Comparison of ENCODE assay signal across 8 mouse cellular contexts in genomic region chr10:61696560-61696823, GRCm38 (mm10). TPM values are rescaled to one million over a fixed set of nuclear protein-coding genes. Genes with fewer than 3 reads are reported as not detected.
DNase-seq lines count a peak whose midpoint lies in the region; ATAC-seq and TF ChIP-seq lines count a peak whose summit lies in the region.

No protein-coding gene starts in this region.

- DNase-seq in cerebellum, adult 11 months = peak; percentile 30
- DNase-seq in cerebellum, adult 8-10 months = no peak
- no peak for DNase-seq in spleen, adult 2 months (ENCODE audit: low read depth in 1 of 2, low spot score in 2 of 2)
- no peak for DNase-seq in spleen, postnatal 36 days (ENCODE audit: low spot score in 2 of 2)
- DNase-seq in frontal cortex, postnatal 10 days (ENCODE audit: low spot score in 2 of 2) = no peak
- DNase-seq in left cerebral cortex, adult 8-10 months (ENCODE audit: low spot score in 2 of 2) = no peak

- H3K9me3 ChIP-seq in limb, embryonic 12.5 days = no peaks in the 10 kb centered on the region
- no peaks in the 10 kb centered on the region for H3K9me3 ChIP-seq in stomach, embryonic 15.5 days

- ATAC-seq in limb, embryonic 12.5 days (ENCODE audit: insufficient number of reproducible peaks, insufficient read depth, low FRiP score, low TSS enrichment, low read depth) = no peak
- no peak for ATAC-seq in stomach, embryonic 15.5 days (ENCODE audit: insufficient read depth, low FRiP score, low read depth)

- H3K4me1 ChIP-seq in spleen, adult 2 months (ENCODE audit: control insufficient read depth, insufficient read depth, insufficient read length) = peaks cover 14% of the 10 kb centered on the region
- peaks cover 16% of the 10 kb centered on the region for H3K4me1 ChIP-seq in limb, embryonic 12.5 days (replicated peaks)
- peaks cover 16% of the 10 kb centered on the region for H3K4me1 ChIP-seq in stomach, embryonic 15.5 days

- no peak for TF ChIP-seq POLR2A in spleen, adult 2 months (IDR thresholded peaks at IDR 0.05; ENCODE audit: low read depth, low read length)

- peak overlapping the region; percentile 78 for H3K9ac ChIP-seq in limb, embryonic 12.5 days (replicated peaks)
- peak overlapping the region; percentile 71 for H3K9ac ChIP-seq in stomach, embryonic 15.5 days

- H3K36me3 ChIP-seq in spleen, adult 2 months (ENCODE audit: control insufficient read depth, insufficient read depth, low read length) = peaks cover 9% of the 10 kb centered on the region
- H3K36me3 ChIP-seq in limb, embryonic 12.5 days = peaks cover 46% of the 10 kb centered on the region
- peaks cover 14% of the 10 kb centered on the region for H3K36me3 ChIP-seq in stomach, embryonic 15.5 days

- TF ChIP-seq CTCF in spleen, adult 2 months (IDR thresholded peaks at IDR 0.05; ENCODE audit: extremely low read depth, insufficient read depth, insufficient read length, insufficient replicate concordance) = no peak

- WGBS in spleen, adult 2 months = 19% methylated on average over 19 of the region's 19 CpGs
- 11% methylated on average over 19 of the region's 19 CpGs for WGBS in limb, embryonic 12.5 days
- 13% methylated on average over 19 of the region's 19 CpGs for WGBS in stomach, embryonic 15.5 days

- H3K27me3 ChIP-seq in spleen, adult 2 months (ENCODE audit: control insufficient read depth, insufficient read depth, low read length) = no peaks in the 10 kb centered on the region
- H3K27me3 ChIP-seq in limb, embryonic 12.5 days = peaks cover 7% of the 10 kb centered on the region; the same call in 1 of the 2 replicates
- H3K27me3 ChIP-seq in stomach, embryonic 15.5 days (replicated peaks) = no peaks in the 10 kb centered on the region

- peak overlapping the region; percentile 100 for H3K4me2 ChIP-seq in limb, embryonic 12.5 days
- H3K4me2 ChIP-seq in stomach, embryonic 15.5 days = peak overlapping the region; percentile 99

- peak overlapping the region; percentile 85; the same call in 1 of the 2 replicates for H3K4me3 ChIP-seq in spleen, adult 2 months (ENCODE audit: extremely low read depth, insufficient read depth, insufficient read length)
- peak overlapping the region; percentile 97 for H3K4me3 ChIP-seq in limb, embryonic 12.5 days (replicated peaks)
- peak overlapping the region; percentile 71 for H3K4me3 ChIP-seq in stomach, embryonic 15.5 days (replicated peaks)

- H3K27ac ChIP-seq in spleen, adult 2 months (ENCODE audit: insufficient read depth, low read length) = no peak overlapping the region
- H3K27ac ChIP-seq in limb, embryonic 12.5 days = no peak overlapping the region
- H3K27ac ChIP-seq in stomach, embryonic 15.5 days = no peak overlapping the region

RNA-seq across cellular contexts. Expression of gene Tysnd1, which starts 1.2 kb away (rescaled TPM):
- 43.2 and 67.7 TPM in 2 replicates for polyA plus RNA-seq in spleen, adult 2 months (2012; rRNA removed)
- polyA plus RNA-seq in limb, embryonic 12.5 days (2016; fragmentation: Nextera tagmentation; extraction: Ambion mirVana) = 43.7 and 45.7 TPM in 2 replicates
- polyA plus RNA-seq in stomach, embryonic 15.5 days (2015; fragmentation: Nextera tagmentation; extraction: Ambion mirVana) = 34.6 and 37.9 TPM in 2 replicates
- 10 to 100 TPM; 18.4 to 23.4 (median 20.7) TPM for total RNA-seq in left cerebral cortex, adult 8-10 months (2022)

RNA-seq across cellular contexts. Expression of gene Sar1a, which starts 16.4 kb away (rescaled TPM):
- 29.7 and 42.7 TPM in 2 replicates for polyA plus RNA-seq in spleen, adult 2 months (2012; rRNA removed)
- polyA plus RNA-seq in limb, embryonic 12.5 days (2016; fragmentation: Nextera tagmentation; extraction: Ambion mirVana) = 239 TPM in 2 replicates
- polyA plus RNA-seq in stomach, embryonic 15.5 days (2015; fragmentation: Nextera tagmentation; extraction: Ambion mirVana) = 215 and 221 TPM in 2 replicates
- total RNA-seq in left cerebral cortex, adult 8-10 months (2022) = 100 to 1,000 TPM; 117 to 135 (median 124) TPM

RNA-seq across cellular contexts. Expression of gene Aifm2, which starts 18.6 kb away (rescaled TPM):
- 3.6 and 4.2 TPM in 2 replicates for polyA plus RNA-seq in spleen, adult 2 months (2012; rRNA removed)
- 10.8 and 12.2 TPM in 2 replicates for polyA plus RNA-seq in limb, embryonic 12.5 days (2016; fragmentation: Nextera tagmentation; extraction: Ambion mirVana)
- polyA plus RNA-seq in stomach, embryonic 15.5 days (2015; fragmentation: Nextera tagmentation; extraction: Ambion mirVana) = 14.8 and 17.1 TPM in 2 replicates
- total RNA-seq in left cerebral cortex, adult 8-10 months (2022) = 10 to 100 TPM in 2 of 4 experiments, 1 to 10 TPM in 2; 9.6 to 10.8 (median 10.2) TPM

RNA-seq across cellular contexts. Expression of gene Ppa1, which starts 48.1 kb away (rescaled TPM):
- polyA plus RNA-seq in spleen, adult 2 months (2012; rRNA removed) = 8.2 and 9.5 TPM in 2 replicates
- polyA plus RNA-seq in limb, embryonic 12.5 days (2016; fragmentation: Nextera tagmentation; extraction: Ambion mirVana) = 234 and 242 TPM in 2 replicates
- polyA plus RNA-seq in stomach, embryonic 15.5 days (2015; fragmentation: Nextera tagmentation; extraction: Ambion mirVana) = 181 and 191 TPM in 2 replicates
- 100 to 1,000 TPM; 101 to 116 (median 111) TPM for total RNA-seq in left cerebral cortex, adult 8-10 months (2022)
